Mouse (Mus musculus): ENCODE measurements around the gene Thpo.

Gene Thpo

GRCm38 (mm10) chr16:20703699-20704400, 30.5 kb downstream of the Thpo start:
- no peak for DNase-seq (ENCODE audit: low read depth)

GRCm38 (mm10) chr16:20703071-20703470, 31.2 kb downstream of the Thpo start:
- DNase-seq (ENCODE audit: low read depth) = no peak

- peak; percentile 74 for DNase-seq (ENCODE audit: low read depth)
Observed at GRCm38 (mm10) chr16:20702522-20702893, 31.8 kb downstream of the Thpo start.

- no peak for DNase-seq (ENCODE audit: low read depth)
Observed at GRCm38 (mm10) chr16:20701729-20702521, 32.4 kb downstream of the Thpo start.

- DNase-seq (ENCODE audit: low read depth) = no peak
Observed at GRCm38 (mm10) chr16:20701316-20701715, 33.0 kb downstream of the Thpo start.

GRCm38 (mm10) chr16:20700036-20700435, 34.3 kb downstream of the Thpo start:
- no peak for DNase-seq (ENCODE audit: low read depth)

GRCm38 (mm10) chr16:20699266-20699665, 35.0 kb downstream of the Thpo start:
- no peak for DNase-seq (ENCODE audit: low read depth)

GRCm38 (mm10) chr16:20695622-20696323, 38.5 kb downstream of the Thpo start:
- DNase-seq (ENCODE audit: low read depth) = no peak

- no peak for DNase-seq (ENCODE audit: low read depth)
Observed at GRCm38 (mm10) chr16:20694781-20695180, 39.5 kb downstream of the Thpo start.

- DNase-seq (ENCODE audit: low read depth) = no peak
Observed at GRCm38 (mm10) chr16:20693111-20693701, 41.1 kb downstream of the Thpo start, which contains the start of gene Fam131a. TSS of gene Fam131a (plus strand) at chr16:20693241.

GRCm38 (mm10) chr16:20692241-20692965, 41.9 kb downstream of the Thpo start:
- no peak for DNase-seq (ENCODE audit: low read depth)

GRCm38 (mm10) chr16:20691617-20692016, 42.7 kb downstream of the Thpo start:
- DNase-seq (ENCODE audit: low read depth) = no peak

GRCm38 (mm10) chr16:20690774-20691173, 43.5 kb downstream of the Thpo start:
- DNase-seq (ENCODE audit: low read depth) = no peak

GRCm38 (mm10) chr16:20677974-20678675, 56.2 kb downstream of the Thpo start:
- peak; percentile 90 for DNase-seq (ENCODE audit: low read depth)

- no peak for DNase-seq (ENCODE audit: low read depth)
Observed at GRCm38 (mm10) chr16:20677380-20677779, 56.9 kb downstream of the Thpo start.

- peak; percentile 48 for DNase-seq (ENCODE audit: low read depth)
Observed at GRCm38 (mm10) chr16:20676702-20677101, 57.6 kb downstream of the Thpo start.

- no peak for DNase-seq (ENCODE audit: low read depth)
Observed at GRCm38 (mm10) chr16:20675213-20675612, 59.1 kb downstream of the Thpo start.
